Mouse (Mus musculus) left cerebral cortex, adult 2 months (tissue): ENCODE data around the gene Gm49373. TPM values are rescaled to one million over a fixed set of nuclear protein-coding genes. Genes with fewer than 3 reads are reported as not detected.
A peak's percentile ranks its signal among the peaks of the same experiment; 100 is the strongest.

Source experiments
- DNase-seq, 2 experiments: peaks; one replicate each; pipeline ENCODE4 v3.0.0; 2021 to 2022; ENCODE audit warnings: low spot score in 2 of 2, mixed read lengths in 1 of 2; ENCODE audit errors: extremely low spot score in 1 of 2
- H3K27ac ChIP-seq: fragments of 200-600 bp; 2 replicates; pipeline ENCODE4 v1.8.1; 2022
- H3K4me3 ChIP-seq: fragments of 200-600 bp; 2 replicates; pipeline ENCODE4 v1.8.1; 2022
- CTCF ChIP-seq: fragments of 200-600 bp; IDR thresholded peaks from 2 replicates; pipeline ENCODE4 v1.8.1; 2022; ENCODE audit warnings: antibody characterized with exemption, mild to moderate bottlenecking, moderate library complexity
- intact Hi-C: fragments of 180-260 bp; cut with DNase I; formaldehyde crosslinking; loops from one replicate; pipeline ENCODE4 v1.15.1; 2025
- microRNA-seq, 2 experiments: library from miRNA; unstranded; fragments of <30 nt; microRNA quantifications; one replicate each; pipeline ENCODE4 v1.2.0; 2021
- total RNA-seq, 2 experiments: library from RNA; stranded (reverse); gene quantifications; 2 replicates each; pipeline ENCODE4 v1.2.3; 2021

The Gm49373 gene
- total RNA-seq, 2 experiments from 2014 or later = 1.7 to 3.2 TPM

- Histone ChIP-seq H3K4me3 (no peak overlapping the region), H3K27ac (no peak overlapping the region)
- no peak for DNase-seq
- TF ChIP-seq CTCF = no peak
- intact Hi-C loops = no loop called here
Measured at GRCm38 (mm10) chr9:21026849-21027248, 46.0 kb downstream of the Gm49373 start.

DNA sequence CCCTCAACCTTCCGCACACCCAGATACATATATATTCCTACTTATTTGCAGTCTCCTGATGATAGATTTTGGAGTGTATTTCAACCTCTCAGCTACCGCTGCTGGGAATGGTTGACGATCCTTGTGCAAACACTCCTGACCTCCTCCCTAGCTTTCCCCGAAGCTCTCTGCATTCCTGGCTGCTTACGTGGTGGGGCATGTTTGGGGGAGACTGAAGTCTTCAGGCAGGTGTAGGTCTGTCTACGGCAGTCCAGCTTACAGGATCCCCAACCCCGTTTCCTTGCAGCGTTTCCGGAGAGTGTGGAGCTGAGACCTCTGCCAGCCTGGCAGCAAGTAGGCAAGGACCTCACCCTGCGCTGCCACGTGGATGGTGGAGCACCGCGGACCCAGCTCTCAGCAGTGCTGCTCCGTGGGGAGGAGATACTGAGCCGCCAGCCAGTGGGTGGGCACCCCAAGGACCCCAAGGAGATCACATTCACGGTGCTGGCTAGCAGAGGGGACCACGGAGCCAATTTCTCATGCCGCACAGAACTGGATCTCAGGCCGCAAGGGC lies 47.6 kb downstream of the Gm49373 start:
- no peak overlapping the region for H3K27ac ChIP-seq
- intact Hi-C loops = no loop called here
- no peak for TF ChIP-seq CTCF
- H3K4me3 ChIP-seq = no peak overlapping the region
- DNase-seq = no peak

DNA sequence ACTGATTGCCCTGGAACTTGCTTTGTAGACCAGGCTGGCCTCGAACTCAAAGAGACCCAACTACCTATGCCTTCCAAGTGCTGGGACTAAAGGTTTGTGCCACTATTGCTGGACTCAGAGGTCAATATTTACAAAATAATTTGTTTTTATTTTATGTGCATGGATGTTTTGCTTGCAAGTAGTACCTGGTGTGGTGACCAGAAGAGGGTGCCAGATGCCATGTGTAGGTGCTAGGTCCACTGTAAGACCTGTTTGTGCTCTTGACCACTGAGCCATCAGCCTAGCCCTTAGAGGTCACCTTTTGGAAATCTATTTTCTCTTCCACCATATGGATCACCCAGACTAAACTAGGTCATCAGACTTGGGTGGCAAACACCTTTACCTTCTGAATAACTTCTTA lies 50.2 kb downstream of the Gm49373 start:
- no peak for DNase-seq
- intact Hi-C loops = no loop called here
- no peak for TF ChIP-seq CTCF
- Histone ChIP-seq H3K4me3 (no peak overlapping the region), H3K27ac (no peak overlapping the region)

DNA sequence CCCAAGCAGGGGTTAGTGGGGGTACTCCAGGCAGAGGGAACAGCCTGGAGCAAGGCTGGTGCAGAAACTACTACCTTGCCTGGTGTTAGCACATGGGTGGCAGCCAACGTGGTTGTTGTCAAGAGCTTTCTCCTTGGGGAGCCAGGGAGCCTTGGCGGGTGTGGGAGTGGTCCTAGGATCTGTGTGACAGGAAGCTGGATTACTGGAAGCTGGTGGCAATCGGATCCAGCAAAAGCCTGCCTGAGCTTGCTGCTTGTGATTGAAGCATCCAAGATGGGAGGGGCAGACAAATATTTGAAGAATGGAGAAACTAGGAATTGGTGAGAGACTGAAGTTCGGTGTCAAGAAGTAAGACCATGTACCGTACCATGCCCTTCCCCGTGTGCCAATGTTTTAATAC lies 50.6 kb downstream of the Gm49373 start:
- Histone ChIP-seq H3K4me3 (no peak overlapping the region), H3K27ac (no peak overlapping the region)
- intact Hi-C loops = no loop called here
- TF ChIP-seq CTCF = no peak
- DNase-seq = no peak

DNA sequence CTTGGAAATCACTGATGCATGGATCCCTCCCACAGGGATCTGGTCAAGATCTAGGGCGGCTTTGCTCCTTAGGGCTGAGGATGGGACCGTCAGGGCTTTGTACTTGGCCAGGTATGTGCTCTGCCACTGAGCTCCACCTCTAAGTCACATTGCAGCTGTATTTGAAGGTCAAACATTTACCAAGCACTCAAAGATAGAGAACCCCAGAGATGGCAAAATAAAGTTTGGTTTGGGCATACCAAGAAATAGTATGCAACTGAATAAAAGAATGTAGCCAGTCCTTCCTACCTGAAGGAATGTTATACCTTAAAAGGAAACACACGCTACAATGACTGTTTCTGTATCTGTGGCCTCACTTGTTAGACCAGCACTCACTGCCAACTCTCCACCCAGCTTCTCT lies 51.5 kb downstream of the Gm49373 start:
- intact Hi-C loops = no loop called here
- no peak for TF ChIP-seq CTCF
- H3K4me3 ChIP-seq = no peak overlapping the region
- H3K27ac ChIP-seq = no peak overlapping the region
- no peak for DNase-seq

GRCm38 (mm10) chr9:21018600-21018999 lies 54.3 kb downstream of the Gm49373 start:
- TF ChIP-seq CTCF = no peak
- no peak overlapping the region for H3K4me3 ChIP-seq
- intact Hi-C loops = no loop called here
- DNase-seq = no peak
- no peak overlapping the region for H3K27ac ChIP-seq

DNA sequence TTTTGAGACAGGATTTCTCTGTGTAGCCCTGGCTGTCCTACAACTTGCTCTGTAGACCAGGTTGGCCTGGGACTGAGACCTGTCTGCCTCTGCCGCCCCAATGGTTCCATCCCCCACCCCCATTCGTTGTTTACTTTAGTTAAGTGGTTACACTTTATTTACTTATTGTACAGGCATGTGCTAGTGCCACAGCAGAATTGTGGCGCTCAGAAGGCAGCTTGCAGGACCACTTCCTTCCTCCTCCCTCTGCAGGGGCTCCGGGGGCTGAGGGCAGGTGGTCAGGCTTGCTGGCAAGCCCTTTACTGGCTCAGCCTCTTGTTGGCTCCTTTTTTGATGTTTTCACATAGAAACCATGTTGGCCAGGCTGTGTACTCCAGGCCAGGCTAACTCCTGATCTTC lies 55.7 kb downstream of the Gm49373 start:
- Histone ChIP-seq H3K4me3 (no peak overlapping the region), H3K27ac (no peak overlapping the region)
- TF ChIP-seq CTCF = no peak
- DNase-seq = no peak
- intact Hi-C loops = no loop called here

GRCm38 (mm10) chr9:21016331-21017176 lies 56.3 kb downstream of the Gm49373 start:
- DNase-seq = no peak
- TF ChIP-seq CTCF = no peak
- Histone ChIP-seq H3K27ac (no peak overlapping the region), H3K4me3 (peak overlapping the region; percentile 19; the same call in 1 of the 2 replicates)
- intact Hi-C loops = no loop called here

- intact Hi-C loops = no loop called here
- Histone ChIP-seq H3K27ac (no peak within 1 kb of the TSS; the same call in 1 of the 2 replicates), H3K4me3 (peak within 1 kb of the TSS; percentile 37)
- no peak for TF ChIP-seq CTCF
- peak in 1 of 2 experiments; percentile 46 for DNase-seq
Measured at GRCm38 (mm10) chr9:21015571-21016130, 57.2 kb downstream of the Gm49373 start, which contains the start of gene Icam1. Gene Icam1, plus strand, starts transcription at chr9:21015985.

DNA sequence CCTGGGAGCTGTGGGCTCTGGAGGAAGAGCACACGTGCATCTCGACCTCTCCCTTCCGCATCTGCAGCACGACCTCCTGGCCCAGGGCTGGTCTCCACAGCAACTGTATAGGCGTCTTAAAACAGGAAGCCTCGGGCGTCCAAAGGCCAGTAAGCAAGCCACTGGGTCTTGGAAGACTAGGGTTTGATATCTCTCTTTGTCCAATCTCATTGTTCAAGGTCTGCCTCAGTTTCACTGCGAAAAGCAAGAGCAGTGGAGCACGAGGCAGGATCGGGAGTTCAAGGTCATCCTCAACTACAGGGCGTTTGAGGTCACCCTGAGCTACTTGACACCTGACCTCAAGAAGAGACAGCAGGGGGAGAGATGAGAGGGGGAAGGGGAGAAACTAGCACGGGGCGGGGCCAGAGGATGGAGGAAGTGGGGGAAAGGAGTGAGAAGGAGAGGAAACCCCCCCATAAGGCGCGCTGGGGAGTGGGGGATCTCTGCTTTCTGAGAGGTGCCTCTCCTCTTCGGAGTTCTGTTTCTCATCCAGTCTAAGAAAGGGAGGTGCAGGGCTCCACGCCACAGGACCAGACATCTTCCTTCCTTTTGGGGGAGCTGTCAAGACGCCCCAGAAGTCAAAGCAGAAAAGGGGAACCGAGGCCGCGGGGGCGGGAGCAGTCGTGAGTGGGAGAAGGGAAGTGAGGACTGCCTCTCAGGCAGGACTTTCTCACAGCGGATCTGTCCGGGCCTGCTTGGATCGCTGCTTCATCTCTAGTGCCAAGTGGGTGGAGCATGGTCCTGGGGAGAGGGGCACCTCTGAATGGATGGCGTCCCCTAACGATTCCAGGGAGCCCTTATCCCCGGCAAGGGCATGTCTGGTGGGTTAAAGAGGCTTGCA lies 58.0 kb downstream of the Gm49373 start:
- TF ChIP-seq CTCF = no peak
- peak; percentile 38 to 44 for DNase-seq
- intact Hi-C loops = loop anchor here (5.0 kb wide), 1 partner anchor 122 kb away; no protein-coding TSS in a partner anchor
- H3K4me3 ChIP-seq = peak overlapping the region; percentile 37
- no peak overlapping the region; the same call in 1 of the 2 replicates for H3K27ac ChIP-seq

Small RNA genes lying within 50 kb of the gene (microRNA-seq; reads per million reads assigned to microRNA genes)
- 0 reads per million in 2 experiments for gene Mir1900
- gene Mir7082 = 0.48 to 0.49 reads per million in 2 experiments

Other genes with a start within 250 kb of the Gm49373 start
- gene A230050P20Rik, start 204.5 kb downstream of the Gm49373 start, total RNA-seq = 10 to 100 TPM; 84.3 to 88.2 TPM
- gene Angptl6, start 193.4 kb downstream of the Gm49373 start, total RNA-seq = 10 to 100 TPM in 1 of 2 experiments, 1 to 10 TPM in 1; 9.8 to 10.1 TPM
- 10 to 100 TPM; 25.6 to 26.3 TPM for gene Ppan, start 184.9 kb downstream of the Gm49373 start, total RNA-seq
- 100 to 1,000 TPM; 118 to 122 TPM for gene Eif3g, start 174.5 kb downstream of the Gm49373 start, total RNA-seq
- gene Dnmt1, start 113.2 kb downstream of the Gm49373 start, total RNA-seq = 10 to 100 TPM; 44.5 to 44.6 TPM
- 1 to 10 TPM; 3.2 to 4.4 TPM for gene S1pr2, start 96.3 kb downstream of the Gm49373 start, total RNA-seq
- 10 to 100 TPM; 59.2 to 64.2 TPM for gene Mrpl4, start 70.4 kb downstream of the Gm49373 start, total RNA-seq
- gene Icam1, start 57.1 kb downstream of the Gm49373 start, total RNA-seq = 1 to 10 TPM; 2.0 to 3.6 TPM
- 1 to 10 TPM; 1.5 to 1.6 TPM for gene Icam4, start 43.7 kb downstream of the Gm49373 start, total RNA-seq
- gene Icam5, start 41.0 kb downstream of the Gm49373 start, total RNA-seq = 100 to 1,000 TPM; 230 to 248 TPM
- 1 to 10 TPM in 1 of 2 experiments, not detected in 1; 1.3 TPM for gene Zglp1, start 6.0 kb downstream of the Gm49373 start, total RNA-seq
- gene Fdx1l, start 518 bp upstream of the Gm49373 start, total RNA-seq = 10 to 100 TPM; 62.4 to 64.3 TPM
- 1 to 10 TPM; 2.2 to 4.2 TPM for gene Gm38431, start 18.9 kb upstream of the Gm49373 start, total RNA-seq
- gene Raver1, start 18.9 kb upstream of the Gm49373 start, total RNA-seq = 10 to 100 TPM; 28.0 to 29.0 TPM
- gene Tyk2, start 58.1 kb upstream of the Gm49373 start, total RNA-seq = 10 to 100 TPM; 13.2 to 14.6 TPM
- 100 to 1,000 TPM; 141 to 143 TPM for gene Cdc37, start 76.9 kb upstream of the Gm49373 start, total RNA-seq
- 100 to 1,000 TPM; 101 to 106 TPM for gene Pde4a, start 92.6 kb upstream of the Gm49373 start, total RNA-seq
- gene Keap1, start 166.3 kb upstream of the Gm49373 start, total RNA-seq = 10 to 100 TPM; 53.0 to 53.7 TPM
- 1 to 10 TPM; 6.8 to 8.3 TPM for gene S1pr5, start 175.3 kb upstream of the Gm49373 start, total RNA-seq
- gene Atg4d, start 192.2 kb upstream of the Gm49373 start, total RNA-seq = 10 to 100 TPM; 45.3 to 49.5 TPM
- gene Kri1, start 214.9 kb upstream of the Gm49373 start, total RNA-seq = 10 to 100 TPM; 43.3 to 46.1 TPM
- gene Cdkn2d, start 218.3 kb upstream of the Gm49373 start, total RNA-seq = 10 to 100 TPM; 47.9 to 54.6 TPM
- gene Ap1m2, start 239.2 kb upstream of the Gm49373 start, total RNA-seq = 1 to 10 TPM; 1.2 to 2.4 TPM
- gene Slc44a2, start 247.6 kb upstream of the Gm49373 start, total RNA-seq = 10 to 100 TPM; 47.5 to 53.6 TPM